Mouse (Mus musculus) ES-E14 (cell line): ENCODE data around the gene Scgn.

ENCODE experiments used
- HCFC1 ChIP-seq: IDR thresholded peaks from 2 replicates; pipeline ENCODE4 v1.6.1; 2012; ENCODE audit warnings: low read length, inconsistent platforms, borderline replicate concordance; ENCODE audit not compliant: insufficient read depth
- MAFK ChIP-seq: IDR thresholded peaks from 2 replicates; pipeline ENCODE4 v1.6.1; 2014; ENCODE audit warnings: mild to moderate bottlenecking, low read depth, low read length, inconsistent platforms; ENCODE audit not compliant: insufficient read depth
- ZNF384 ChIP-seq: IDR thresholded peaks from 2 replicates; pipeline ENCODE4 v1.6.1; 2012; ENCODE audit warnings: low read depth, low read length, inconsistent platforms

DNA sequence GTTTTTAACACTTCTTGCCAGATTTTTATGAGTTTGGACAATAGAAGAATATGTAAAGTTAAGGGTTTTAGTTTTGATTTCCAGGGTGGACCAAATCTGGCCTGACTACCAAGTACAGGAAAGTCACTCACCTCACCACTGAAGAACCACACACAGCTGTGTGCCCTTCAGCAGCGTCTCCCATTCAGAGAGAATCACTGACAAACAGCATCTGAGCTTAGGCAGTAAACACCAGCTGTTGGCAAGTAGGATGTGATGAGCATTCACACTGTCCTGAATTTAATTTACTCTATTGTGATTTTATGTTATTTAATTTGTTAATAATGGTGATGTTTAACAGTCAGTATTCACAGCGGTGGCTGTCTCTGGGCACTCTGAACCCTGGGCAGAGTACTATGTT is 65.2 kb downstream of the Scgn start:
- TF ChIP-seq MAFK (no peak), ZNF384 (no peak), HCFC1 (no peak)
